Mouse (Mus musculus): ENCODE data around the gene Agtrap. TPM values are rescaled to one million over a fixed set of nuclear protein-coding genes. Genes with fewer than 3 reads are reported as not detected.
A peak's percentile ranks its signal among the peaks of the same experiment; 100 is the strongest.
"Not testable (repeated sequence)": the region's sequence is repeated elsewhere in the genome, so short reads cannot be mapped to it uniquely, and the experiment has no call there.

Agtrap gene
- polyA plus RNA-seq, 1 experiment from 2014 or later, result 14.8 TPM

DNA sequence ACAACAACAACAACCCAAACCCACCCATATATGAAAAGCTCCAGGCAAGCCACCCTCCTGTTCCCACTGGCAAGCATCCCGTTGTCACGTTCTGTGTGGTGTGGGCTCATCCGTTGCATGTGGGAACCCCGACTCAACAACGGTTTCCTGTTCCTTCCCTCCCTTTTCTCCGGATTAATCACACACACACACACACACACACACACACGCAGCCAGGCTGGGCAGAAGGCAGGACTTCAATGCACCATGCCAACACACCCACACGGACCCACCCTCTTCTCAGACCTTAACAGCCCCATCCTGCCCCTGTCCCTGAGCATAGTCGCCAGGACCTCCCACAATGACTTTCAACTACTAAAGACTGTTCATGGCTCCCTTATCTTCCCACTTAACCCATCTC lies 32.7 kb upstream of the Agtrap start:
- H3K9me3 ChIP-seq, result no peaks in the 10 kb centered on the region
- H3K4me3 ChIP-seq, result no peak overlapping the region
- 72% methylated on average over 9 of the region's 9 CpGs for WGBS
- 0 out of 2 replicates have a peak, but pooled peaks cover under 1% of the 10 kb centered on the region for H3K27me3 ChIP-seq
- H3K4me2 ChIP-seq, result no peak overlapping the region
- no peak overlapping the region for H3K27ac ChIP-seq
- ATAC-seq (ENCODE audit: insufficient number of reproducible peaks, low FRiP score, low TSS enrichment, low read depth), result no peak
- no peaks in the 10 kb centered on the region for H3K36me3 ChIP-seq
- H3K4me1 ChIP-seq, result peaks cover 4% of the 10 kb centered on the region
- H3K9ac ChIP-seq, result no peak overlapping the region

GRCm38 (mm10) chr4:148119578-148119977 lies 31.7 kb upstream of the Agtrap start:
- WGBS, result 90% methylated on average over 9 of the region's 9 CpGs

GRCm38 (mm10) chr4:148117392-148117791 lies 29.6 kb upstream of the Agtrap start:
- H3K4me1 ChIP-seq, result peaks cover 10% of the 10 kb centered on the region
- ATAC-seq (ENCODE audit: insufficient number of reproducible peaks, low FRiP score, low TSS enrichment, low read depth), result no peak
- 75% methylated on average over 4 of the region's 4 CpGs for WGBS
- H3K36me3 ChIP-seq, result no peaks in the 10 kb centered on the region
- no peak overlapping the region for H3K4me2 ChIP-seq
- no peak overlapping the region for H3K27ac ChIP-seq
- no peak overlapping the region for H3K4me3 ChIP-seq
- H3K9ac ChIP-seq, result no peak overlapping the region
- no peaks in the 10 kb centered on the region for H3K9me3 ChIP-seq
- H3K27me3 ChIP-seq, result peaks cover 7% of the 10 kb centered on the region; the same call in 1 of the 2 replicates

More at GRCm38 (mm10) chr4:148119578-148119977, 31.7 kb upstream of the Agtrap start:
- H3K9me3 ChIP-seq; H3K36me3 ChIP-seq; ATAC-seq (ENCODE audit: insufficient number of reproducible peaks, low FRiP score, low TSS enrichment, low read depth); H3K27ac ChIP-seq; H3K9ac ChIP-seq; H3K27me3 ChIP-seq; H3K4me2 ChIP-seq; H3K4me3 ChIP-seq: not testable (repeated sequence)
- peaks cover 12% of the 10 kb centered on the region for H3K4me1 ChIP-seq

- no peak overlapping the region for H3K9ac ChIP-seq
- no peaks in the 10 kb centered on the region for H3K9me3 ChIP-seq
- peaks cover 9% of the 10 kb centered on the region for H3K4me1 ChIP-seq
- no peak overlapping the region for H3K27ac ChIP-seq
- H3K4me2 ChIP-seq, result no peak overlapping the region
- 78% methylated on average over 4 of the region's 4 CpGs for WGBS
- ATAC-seq (ENCODE audit: insufficient number of reproducible peaks, low FRiP score, low TSS enrichment, low read depth), result no peak
- no peak overlapping the region for H3K4me3 ChIP-seq
- peaks cover 7% of the 10 kb centered on the region; the same call in 1 of the 2 replicates for H3K27me3 ChIP-seq
- H3K36me3 ChIP-seq, result no peaks in the 10 kb centered on the region
Measured at GRCm38 (mm10) chr4:148116657-148117056, 28.8 kb upstream of the Agtrap start.

DNA sequence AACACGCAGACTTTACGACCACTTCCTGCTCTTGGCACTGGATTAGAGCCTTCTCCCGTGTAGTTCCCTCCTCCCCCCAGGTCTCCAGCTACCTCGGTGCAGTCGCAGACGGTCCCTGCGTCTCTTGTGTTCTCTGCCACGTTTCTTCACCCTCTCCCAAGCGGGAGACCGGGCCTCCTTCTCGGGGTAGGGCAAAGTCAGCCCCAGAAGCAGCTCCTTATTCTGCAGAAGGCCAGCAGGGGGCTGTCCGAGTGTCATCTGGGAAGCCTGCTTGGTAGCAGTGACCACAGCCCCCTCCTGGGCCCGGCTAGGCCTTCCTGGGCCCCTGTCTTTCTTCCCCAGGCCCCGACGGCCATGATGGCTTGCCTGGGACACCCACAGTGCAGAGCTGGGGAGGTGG lies 27.6 kb upstream of the Agtrap start:
- ATAC-seq (ENCODE audit: insufficient number of reproducible peaks, low FRiP score, low TSS enrichment, low read depth), result 0 out of 2 replicates have a peak, but pooled peaks have one; percentile 7
- Histone ChIP-seq H3K4me1 (peaks cover 9% of the 10 kb centered on the region), H3K9me3 (no peaks in the 10 kb centered on the region), H3K9ac (no peak overlapping the region), H3K27ac (no peak overlapping the region), H3K36me3 (no peaks in the 10 kb centered on the region), H3K4me2 (0 out of 2 replicates have a peak overlapping the region, but pooled peaks have one; percentile 10), H3K27me3 (peaks cover 7% of the 10 kb centered on the region; the same call in 1 of the 2 replicates), H3K4me3 (no peak overlapping the region)
- WGBS, result 3% methylated on average over 15 of the region's 15 CpGs

- WGBS, result 8% methylated on average over 15 of the region's 15 CpGs
- ATAC-seq (ENCODE audit: insufficient number of reproducible peaks, low FRiP score, low TSS enrichment, low read depth), result no peak; the same call in 1 of the 2 replicates
- H3K9ac ChIP-seq, result no peak overlapping the region
- no peaks in the 10 kb centered on the region for H3K9me3 ChIP-seq
- peaks cover 9% of the 10 kb centered on the region for H3K4me1 ChIP-seq
- no peak overlapping the region for H3K4me3 ChIP-seq
- peaks cover 7% of the 10 kb centered on the region; the same call in 1 of the 2 replicates for H3K27me3 ChIP-seq
- no peaks in the 10 kb centered on the region for H3K36me3 ChIP-seq
- H3K27ac ChIP-seq, result no peak overlapping the region
- H3K4me2 ChIP-seq, result peak overlapping the region; percentile 33; the same call in 1 of the 2 replicates
Measured at GRCm38 (mm10) chr4:148114758-148115391, 27.0 kb upstream of the Agtrap start.

GRCm38 (mm10) chr4:148112519-148112918 lies 24.7 kb upstream of the Agtrap start:
- no peak overlapping the region for H3K4me3 ChIP-seq
- no peaks in the 10 kb centered on the region for H3K36me3 ChIP-seq
- no peak overlapping the region for H3K27ac ChIP-seq
- WGBS, result 77% methylated on average over 12 of the region's 12 CpGs
- ATAC-seq (ENCODE audit: insufficient number of reproducible peaks, low FRiP score, low TSS enrichment, low read depth), result no peak
- H3K9ac ChIP-seq, result no peak overlapping the region
- peaks cover 18% of the 10 kb centered on the region for H3K4me1 ChIP-seq
- H3K27me3 ChIP-seq, result peaks cover 7% of the 10 kb centered on the region; the same call in 1 of the 2 replicates
- H3K4me2 ChIP-seq, result no peak overlapping the region
- no peaks in the 10 kb centered on the region for H3K9me3 ChIP-seq

DNA sequence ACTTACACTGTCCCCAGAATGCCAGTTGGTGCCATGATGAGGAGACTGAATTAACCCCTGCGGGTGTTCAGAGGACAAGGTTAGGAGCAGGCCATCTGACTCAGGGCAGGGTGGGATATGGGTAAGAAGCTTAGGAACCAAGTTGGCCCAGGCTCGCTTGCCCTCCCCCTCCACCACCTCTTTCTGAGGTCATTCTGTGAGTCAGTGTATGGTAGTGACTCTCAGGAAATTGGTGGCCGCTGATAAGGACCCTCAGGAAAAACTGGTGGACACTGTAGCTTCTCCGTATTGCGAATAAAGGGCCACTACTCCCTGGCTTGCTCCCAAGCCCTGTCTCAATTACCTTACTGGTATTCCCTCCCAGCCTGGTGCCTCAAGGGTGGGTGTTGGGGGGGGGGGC lies 21.4 kb upstream of the Agtrap start:
- Histone ChIP-seq H3K4me2 (no peak overlapping the region), H3K9ac (no peak overlapping the region), H3K9me3 (no peaks in the 10 kb centered on the region), H3K27ac (no peak overlapping the region), H3K4me3 (no peak overlapping the region), H3K27me3 (no peaks in the 10 kb centered on the region), H3K4me1 (peaks cover 10% of the 10 kb centered on the region), H3K36me3 (no peaks in the 10 kb centered on the region)
- no peak for ATAC-seq (ENCODE audit: insufficient number of reproducible peaks, low FRiP score, low TSS enrichment, low read depth)
- WGBS, result 74% methylated on average over 5 of the region's 5 CpGs

GRCm38 (mm10) chr4:148108565-148109100 lies 20.8 kb upstream of the Agtrap start:
- no peak overlapping the region for H3K4me2 ChIP-seq
- H3K9me3 ChIP-seq, result no peaks in the 10 kb centered on the region
- H3K27ac ChIP-seq, result no peak overlapping the region
- no peak overlapping the region for H3K9ac ChIP-seq
- peaks cover 10% of the 10 kb centered on the region for H3K4me1 ChIP-seq
- H3K27me3 ChIP-seq, result no peaks in the 10 kb centered on the region
- no peak for ATAC-seq (ENCODE audit: insufficient number of reproducible peaks, low FRiP score, low TSS enrichment, low read depth)
- WGBS, result 50% methylated on average over 7 of the region's 7 CpGs
- H3K4me3 ChIP-seq, result no peak overlapping the region
- no peaks in the 10 kb centered on the region for H3K36me3 ChIP-seq

GRCm38 (mm10) chr4:148107621-148108291 lies 19.9 kb upstream of the Agtrap start:
- H3K27me3 ChIP-seq, result no peaks in the 10 kb centered on the region
- no peak for ATAC-seq (ENCODE audit: insufficient number of reproducible peaks, low FRiP score, low TSS enrichment, low read depth)
- H3K4me1 ChIP-seq, result peaks cover 10% of the 10 kb centered on the region
- H3K9me3 ChIP-seq, result no peaks in the 10 kb centered on the region
- H3K4me2 ChIP-seq, result 0 out of 2 replicates have a peak overlapping the region, but pooled peaks have one; percentile 20
- no peak overlapping the region for H3K27ac ChIP-seq
- no peaks in the 10 kb centered on the region for H3K36me3 ChIP-seq
- no peak overlapping the region for H3K4me3 ChIP-seq
- WGBS, result 32% methylated on average over 22 of the region's 22 CpGs
- H3K9ac ChIP-seq, result 0 out of 2 replicates have a peak overlapping the region, but pooled peaks have one; percentile 17

GRCm38 (mm10) chr4:148104146-148104545 lies 16.3 kb upstream of the Agtrap start:
- Histone ChIP-seq H3K4me3 (no peak overlapping the region), H3K9me3 (no peaks in the 10 kb centered on the region), H3K4me2 (no peak overlapping the region), H3K27ac (no peak overlapping the region), H3K4me1 (peaks cover 18% of the 10 kb centered on the region), H3K36me3 (no peaks in the 10 kb centered on the region), H3K9ac (no peak overlapping the region), H3K27me3 (no peaks in the 10 kb centered on the region)
- WGBS, result 80% methylated on average over 3 of the region's 3 CpGs
- ATAC-seq (ENCODE audit: insufficient number of reproducible peaks, low FRiP score, low TSS enrichment, low read depth), result no peak

Data from limb, embryonic 15.5 days (tissue).